Mouse (Mus musculus) hindbrain, embryonic 13.5 days (tissue): Measurements from ENCODE around the gene Hoxc8. TPM values are rescaled to one million over a fixed set of nuclear protein-coding genes. Genes with fewer than 3 reads are reported as not detected.

ENCODE experiments used
- ATAC-seq: fragments of 200-750 bp; cut with Nextera tagmentation; 2 replicates; pipeline ENCODE4 v1.8.0; 2017; ENCODE audit warnings: moderate TSS enrichment; ENCODE audit not compliant: low FRiP score
- H3K27ac ChIP-seq: fragments of 300-500 bp; sonication (generic); 2 replicates; pipeline ENCODE4 v1.5.1; 2015; ENCODE audit warnings: inconsistent platforms, mild to moderate bottlenecking, moderate library complexity
- H3K27me3 ChIP-seq: fragments of 300-500 bp; sonication (generic); 2 replicates; pipeline ENCODE4 v1.6.1; 2015; ENCODE audit warnings: mild to moderate bottlenecking, inconsistent platforms
- H3K36me3 ChIP-seq: fragments of 300-500 bp; sonication (generic); 2 replicates; pipeline ENCODE4 v1.6.1; 2015; ENCODE audit warnings: mild to moderate bottlenecking, inconsistent platforms
- H3K4me1 ChIP-seq: fragments of 300-500 bp; sonication (generic); replicated peaks from 2 replicates; pipeline ENCODE4 v1.6.1; 2015; ENCODE audit warnings: inconsistent platforms
- H3K4me2 ChIP-seq: fragments of 300-500 bp; sonication (generic); 2 replicates; pipeline ENCODE4 v1.6.1; 2015; ENCODE audit warnings: inconsistent platforms, mild to moderate bottlenecking, moderate library complexity
- H3K4me3 ChIP-seq: fragments of 300-500 bp; sonication (generic); 2 replicates; pipeline ENCODE4 v1.5.1; 2015; ENCODE audit warnings: mild to moderate bottlenecking, inconsistent platforms
- H3K9ac ChIP-seq: fragments of 300-500 bp; sonication (generic); 2 replicates; pipeline ENCODE4 v1.6.1; 2015; ENCODE audit warnings: mild to moderate bottlenecking, inconsistent platforms
- H3K9me3 ChIP-seq: fragments of 300-500 bp; sonication (generic); 2 replicates; pipeline ENCODE4 v1.6.1; 2016; ENCODE audit warnings: inconsistent platforms
- WGBS: fragments of 180-500 bp; shearing (Covaris S2); methylation state at CpG from one replicate; pipeline ENCODE4 v1.1.7; 2015; 5-methylcytosine and 5-hydroxymethylcytosine counted together
- polyA plus RNA-seq: library from polyadenylated mRNA; unstranded; fragments of >200 nt; fragmentation: Nextera tagmentation; extraction: Ambion mirVana; gene quantifications from 2 replicates; pipeline ENCODE4 v1.2.1, GENCODE M21; 2015

Gene Hoxc8
- polyA plus RNA-seq, 1 experiment from 2014 or later, result 1.5 TPM

- Histone ChIP-seq H3K27ac (no peak overlapping the region), H3K36me3 (no peaks in the 10 kb centered on the region), H3K9me3 (no peaks in the 10 kb centered on the region), H3K9ac (no peak overlapping the region), H3K4me1 (no peaks in the 10 kb centered on the region), H3K4me3 (no peak overlapping the region), H3K27me3 (peaks cover 99% of the 10 kb centered on the region), H3K4me2 (no peak overlapping the region)
- no peak for ATAC-seq
- under 1% methylated on average over 39 of the region's 40 CpGs for WGBS
Observed at GRCm38 (mm10) chr15:102955833-102956640, 34.4 kb upstream of the Hoxc8 start.

- H3K27ac ChIP-seq, result no peak overlapping the region
- H3K9ac ChIP-seq, result no peak overlapping the region
- H3K4me1 ChIP-seq, result no peaks in the 10 kb centered on the region
- H3K36me3 ChIP-seq, result no peaks in the 10 kb centered on the region
- WGBS, result 1% methylated on average over 12 of the region's 12 CpGs
- H3K4me2 ChIP-seq, result no peak overlapping the region
- H3K9me3 ChIP-seq, result no peaks in the 10 kb centered on the region
- peaks cover 99% of the 10 kb centered on the region for H3K27me3 ChIP-seq
- no peak overlapping the region for H3K4me3 ChIP-seq
- ATAC-seq, result no peak
Observed at GRCm38 (mm10) chr15:102956906-102957305, 33.5 kb upstream of the Hoxc8 start.

GRCm38 (mm10) chr15:102959663-102960191 is 30.7 kb upstream of the Hoxc8 start:
- Histone ChIP-seq H3K9ac (no peak overlapping the region), H3K4me2 (no peak overlapping the region)
- ATAC-seq, result no peak

DNA sequence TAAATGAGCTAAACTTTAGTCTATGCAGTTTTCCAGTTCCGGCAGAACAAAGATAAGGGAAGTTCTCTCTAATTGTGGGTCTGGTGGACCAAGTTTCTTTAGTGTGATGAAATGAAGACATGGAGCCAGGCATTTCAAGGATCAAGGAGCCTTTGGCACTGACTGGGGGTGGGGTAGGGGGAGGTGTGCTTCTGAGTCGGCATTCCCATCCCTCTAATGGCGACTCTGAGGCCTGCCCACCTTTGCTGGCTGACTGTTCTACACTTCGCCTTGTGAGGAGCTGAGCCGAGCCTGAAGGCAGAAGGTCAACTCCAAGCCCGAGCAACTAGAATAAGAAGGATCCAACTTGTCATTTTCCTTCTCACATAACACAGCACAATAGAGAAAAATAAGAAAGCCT is 28.7 kb upstream of the Hoxc8 start:
- H3K9ac ChIP-seq, result no peak overlapping the region
- H3K4me3 ChIP-seq, result no peak overlapping the region
- H3K27ac ChIP-seq, result no peak overlapping the region
- H3K9me3 ChIP-seq, result no peaks in the 10 kb centered on the region
- no peaks in the 10 kb centered on the region for H3K36me3 ChIP-seq
- ATAC-seq, result no peak
- H3K4me2 ChIP-seq, result no peak overlapping the region
- peaks cover 5% of the 10 kb centered on the region for H3K4me1 ChIP-seq
- 4% methylated on average over 6 of the region's 6 CpGs for WGBS
- peaks cover 98% of the 10 kb centered on the region for H3K27me3 ChIP-seq

More at GRCm38 (mm10) chr15:102959663-102960191, 30.7 kb upstream of the Hoxc8 start:
- Histone ChIP-seq H3K27me3 (peaks cover 98% of the 10 kb centered on the region), H3K4me1 (no peaks in the 10 kb centered on the region), H3K4me3 (no peak overlapping the region), H3K27ac (no peak overlapping the region), H3K9me3 (no peaks in the 10 kb centered on the region), H3K36me3 (no peaks in the 10 kb centered on the region)
- WGBS, result under 1% methylated on average over 13 of the region's 13 CpGs

- WGBS, result 3% methylated on average over 13 of the region's 13 CpGs
- H3K4me1 ChIP-seq, result peaks cover 8% of the 10 kb centered on the region
- no peak overlapping the region for H3K4me3 ChIP-seq
- H3K9ac ChIP-seq, result no peak overlapping the region
- no peaks in the 10 kb centered on the region for H3K9me3 ChIP-seq
- ATAC-seq, result no peak
- no peak overlapping the region for H3K27ac ChIP-seq
- no peaks in the 10 kb centered on the region for H3K36me3 ChIP-seq
- peaks cover 98% of the 10 kb centered on the region for H3K27me3 ChIP-seq
- H3K4me2 ChIP-seq, result no peak overlapping the region
Observed at GRCm38 (mm10) chr15:102962492-102962891, 27.9 kb upstream of the Hoxc8 start.

DNA sequence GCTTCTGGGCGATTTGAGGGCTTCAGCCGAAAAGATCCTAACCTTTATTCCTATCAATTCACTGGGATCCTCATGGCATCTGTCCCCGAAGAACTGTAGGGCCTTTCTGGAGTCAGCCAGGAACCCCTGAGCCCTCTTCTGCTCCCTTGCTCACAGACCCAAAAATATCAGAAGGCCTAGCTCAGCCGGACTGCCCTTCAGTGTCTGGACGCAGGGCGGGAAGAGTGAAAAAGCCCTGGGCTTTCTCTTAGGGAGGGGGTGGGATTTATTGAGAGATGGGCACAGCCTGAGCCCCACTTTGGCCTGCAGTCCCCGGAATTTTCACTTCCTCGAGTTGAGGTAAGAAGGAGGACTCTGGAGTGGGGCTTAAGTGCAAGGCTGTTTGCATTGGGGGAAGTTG is 27.1 kb upstream of the Hoxc8 start:
- H3K27ac ChIP-seq, result no peak overlapping the region
- no peak overlapping the region for H3K9ac ChIP-seq
- H3K9me3 ChIP-seq, result no peaks in the 10 kb centered on the region
- WGBS, result 3% methylated on average over 8 of the region's 8 CpGs
- ATAC-seq, result no peak
- H3K4me2 ChIP-seq, result no peak overlapping the region
- no peaks in the 10 kb centered on the region for H3K36me3 ChIP-seq
- peaks cover 97% of the 10 kb centered on the region for H3K27me3 ChIP-seq
- no peak overlapping the region for H3K4me3 ChIP-seq
- H3K4me1 ChIP-seq, result peaks cover 8% of the 10 kb centered on the region

DNA sequence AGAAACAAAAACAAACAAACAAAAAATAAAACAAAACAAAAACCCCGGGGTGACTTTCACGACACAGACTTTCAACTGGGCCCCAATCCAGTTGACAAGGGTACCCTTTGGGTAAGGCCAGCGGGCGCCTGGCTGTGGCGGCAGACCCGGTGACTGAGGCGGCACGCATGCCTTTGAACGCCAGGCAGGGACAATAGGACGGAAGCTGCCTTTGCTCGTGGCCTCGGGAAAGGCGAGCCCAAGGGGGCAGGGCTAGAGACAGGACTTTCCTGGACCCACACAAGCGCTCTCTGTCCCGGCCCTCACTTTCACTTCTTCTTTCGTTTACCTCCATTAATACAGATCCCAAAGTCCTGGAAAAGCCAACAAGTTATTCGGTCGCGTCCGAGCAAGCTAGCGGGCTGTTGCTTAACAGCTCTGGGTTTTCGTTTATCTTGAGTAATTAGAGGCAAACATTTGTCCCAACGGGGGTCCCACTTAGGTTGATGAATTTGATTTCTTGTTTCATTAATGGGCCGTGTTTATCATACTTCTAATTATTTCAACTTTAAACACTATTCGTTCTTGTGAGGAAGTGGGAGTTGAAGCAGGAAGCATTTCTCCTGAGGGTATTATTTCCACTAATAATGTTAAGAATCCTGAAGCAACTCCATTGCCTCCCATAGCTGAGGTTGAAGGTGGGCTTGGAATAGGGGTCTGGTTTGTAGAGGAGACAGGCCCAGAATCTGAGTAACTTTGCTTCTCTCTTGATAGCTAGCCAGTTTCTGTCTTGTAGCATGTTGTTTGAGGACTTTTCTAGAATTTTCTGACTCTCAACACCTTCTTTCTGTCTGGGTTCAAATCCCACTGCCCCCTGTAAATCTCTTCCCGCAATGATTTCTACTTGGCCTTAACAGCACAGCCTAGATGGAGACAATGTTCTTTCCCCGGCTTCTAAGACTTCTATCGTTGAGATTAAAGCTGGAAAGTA is 26.5 kb upstream of the Hoxc8 start:
- H3K4me3 ChIP-seq, result no peak overlapping the region
- no peak overlapping the region for H3K4me2 ChIP-seq
- no peaks in the 10 kb centered on the region for H3K36me3 ChIP-seq
- no peak for ATAC-seq
- H3K9me3 ChIP-seq, result no peaks in the 10 kb centered on the region
- under 1% methylated on average over 28 of the region's 28 CpGs for WGBS
- H3K9ac ChIP-seq, result no peak overlapping the region
- peaks cover 97% of the 10 kb centered on the region for H3K27me3 ChIP-seq
- H3K4me1 ChIP-seq, result peaks cover 8% of the 10 kb centered on the region
- no peak overlapping the region for H3K27ac ChIP-seq

DNA sequence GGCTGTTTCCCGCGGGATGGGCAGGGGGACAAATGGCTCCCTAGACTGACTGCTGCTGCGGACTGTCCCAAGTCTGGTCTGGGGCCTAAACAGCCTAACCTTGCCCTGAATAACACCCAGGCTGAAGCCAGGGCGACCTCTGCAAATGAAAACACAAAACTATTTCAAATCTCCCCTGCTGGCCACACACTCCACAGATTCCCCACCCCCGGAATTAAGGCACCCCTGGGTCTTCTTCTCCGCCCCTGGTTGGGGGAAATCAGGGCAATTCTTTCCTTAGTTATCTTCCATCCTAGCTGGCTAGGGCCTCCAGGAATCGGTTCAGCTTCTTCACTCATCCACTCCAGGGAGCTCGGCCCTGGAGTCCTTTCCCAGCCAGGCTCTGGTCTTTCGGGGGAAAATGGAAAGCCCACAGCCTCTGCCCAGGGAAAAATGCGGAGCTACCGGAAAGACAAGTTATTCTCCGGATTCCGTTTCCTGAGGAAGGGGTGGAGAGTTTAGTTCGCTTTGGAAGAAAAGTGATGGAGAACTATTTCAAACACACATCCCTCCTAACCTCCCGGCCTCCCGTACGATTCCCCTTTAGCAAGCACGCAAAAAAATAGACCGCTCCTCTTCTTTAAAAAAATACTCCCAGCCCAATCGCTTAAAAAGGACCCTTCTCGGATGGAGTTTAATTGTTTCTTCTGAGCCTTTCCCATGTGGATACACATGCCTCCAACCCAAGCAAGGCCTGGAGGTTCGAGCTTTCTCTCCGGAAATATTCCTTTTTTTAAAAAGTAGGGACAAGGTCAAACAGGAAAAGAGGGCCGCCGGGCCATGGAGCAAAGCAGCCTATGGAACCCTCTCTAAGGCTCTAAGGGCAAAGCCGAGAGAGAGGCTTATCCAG is 25.2 kb upstream of the Hoxc8 start:
- Histone ChIP-seq H3K9ac (no peak overlapping the region), H3K4me1 (peaks cover 8% of the 10 kb centered on the region), H3K27ac (no peak overlapping the region), H3K36me3 (no peaks in the 10 kb centered on the region), H3K27me3 (peaks cover 98% of the 10 kb centered on the region), H3K4me3 (no peak overlapping the region), H3K4me2 (no peak overlapping the region), H3K9me3 (no peaks in the 10 kb centered on the region)
- WGBS, result 3% methylated on average over 26 of the region's 26 CpGs
- no peak for ATAC-seq

- Histone ChIP-seq H3K9ac (no peak overlapping the region), H3K36me3 (no peaks in the 10 kb centered on the region), H3K27ac (no peak overlapping the region), H3K27me3 (peaks cover 98% of the 10 kb centered on the region), H3K4me3 (no peak overlapping the region), H3K9me3 (no peaks in the 10 kb centered on the region), H3K4me1 (peaks cover 8% of the 10 kb centered on the region), H3K4me2 (0 out of 2 replicates have a peak overlapping the region, but pooled peaks have one; percentile 29)
- ATAC-seq, result no peak
- WGBS, result 4% methylated on average over 30 of the region's 30 CpGs
Observed at GRCm38 (mm10) chr15:102965892-102966775, 24.3 kb upstream of the Hoxc8 start.

DNA sequence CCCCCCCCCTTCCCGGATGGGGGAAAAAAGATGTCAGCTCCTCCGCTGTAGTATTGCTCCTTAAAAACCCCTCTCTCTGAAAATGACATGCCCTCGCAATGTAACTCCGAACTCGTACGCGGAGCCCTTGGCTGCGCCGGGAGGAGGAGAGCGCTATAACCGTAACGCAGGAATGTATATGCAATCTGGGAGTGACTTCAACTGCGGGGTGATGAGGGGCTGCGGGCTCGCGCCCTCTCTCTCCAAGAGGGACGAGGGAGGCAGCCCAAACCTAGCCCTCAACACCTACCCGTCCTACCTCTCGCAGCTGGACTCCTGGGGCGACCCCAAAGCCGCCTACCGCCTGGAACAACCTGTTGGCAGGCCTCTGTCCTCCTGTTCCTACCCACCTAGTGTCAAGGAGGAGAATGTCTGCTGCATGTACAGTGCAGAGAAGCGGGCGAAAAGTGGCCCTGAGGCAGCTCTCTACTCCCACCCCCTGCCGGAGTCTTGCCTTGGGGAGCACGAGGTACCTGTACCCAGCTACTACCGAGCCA is 23.6 kb upstream of the Hoxc8 start, which contains the start of gene Hoxc10:
TSS of gene Hoxc10 (plus strand) at position 21 of the 536 bp plus-strand sequence.
- Histone ChIP-seq H3K9ac (no peak within 1 kb of the TSS), H3K27ac (no peak within 1 kb of the TSS), H3K27me3 (peaks cover 98% of the 10 kb centered on the region), H3K9me3 (no peaks in the 10 kb centered on the region), H3K4me1 (peaks cover 8% of the 10 kb centered on the region), H3K4me3 (no peak within 1 kb of the TSS), H3K4me2 (0 out of 2 replicates have a peak within 1 kb of the TSS, but pooled peaks have one; percentile 29), H3K36me3 (no peaks in the 10 kb centered on the region)
- 2% methylated on average over 27 of the region's 27 CpGs for WGBS
- 0 out of 2 replicates have a peak, but pooled peaks have one; percentile 17 for ATAC-seq

- no peak for ATAC-seq
- Histone ChIP-seq H3K9me3 (no peaks in the 10 kb centered on the region), H3K4me1 (peaks cover 8% of the 10 kb centered on the region), H3K9ac (no peak within 1 kb of the TSS), H3K36me3 (no peaks in the 10 kb centered on the region), H3K4me2 (0 out of 2 replicates have a peak within 1 kb of the TSS, but pooled peaks have one; percentile 29), H3K4me3 (no peak within 1 kb of the TSS), H3K27ac (no peak within 1 kb of the TSS), H3K27me3 (peaks cover 99% of the 10 kb centered on the region)
- WGBS, result 5% methylated on average over 12 of the region's 12 CpGs
Observed at GRCm38 (mm10) chr15:102967312-102967510, 23.2 kb upstream of the Hoxc8 start, which contains the start of gene Hoxc5. TSS of gene Hoxc5 (plus strand) at chr15:102967443.
